Mouse (Mus musculus) midbrain, embryonic 12.5 days (tissue): ENCODE measurements around the gene Agxt. TPM values are rescaled to one million over a fixed set of nuclear protein-coding genes. Genes with fewer than 3 reads are reported as not detected.

Experiments
- ATAC-seq: fragments of 200-750 bp; cut with Nextera tagmentation; 2 replicates; pipeline ENCODE4 v1.8.0; 2017; ENCODE audit warnings: low read depth, moderate TSS enrichment, moderate library complexity; ENCODE audit not compliant: low FRiP score
- H3K27ac ChIP-seq: fragments of 300-500 bp; sonication (generic); replicated peaks from 2 replicates; pipeline ENCODE4 v1.5.1; 2016; ENCODE audit warnings: mild to moderate bottlenecking
- H3K27me3 ChIP-seq: fragments of 300-500 bp; sonication (generic); 2 replicates; pipeline ENCODE4 v1.6.1; 2016; ENCODE audit warnings: mild to moderate bottlenecking
- H3K36me3 ChIP-seq: fragments of 300-500 bp; sonication (generic); 2 replicates; pipeline ENCODE4 v1.6.1; 2016
- H3K4me1 ChIP-seq: fragments of 300-500 bp; sonication (generic); 2 replicates; pipeline ENCODE4 v1.6.1; 2016
- H3K4me2 ChIP-seq: fragments of 300-500 bp; sonication (generic); replicated peaks from 2 replicates; pipeline ENCODE4 v1.6.1; 2016; ENCODE audit warnings: mild to moderate bottlenecking, moderate library complexity
- H3K4me3 ChIP-seq: fragments of 300-500 bp; sonication (generic); 2 replicates; pipeline ENCODE4 v1.5.1; 2016; ENCODE audit warnings: mild to moderate bottlenecking
- H3K9ac ChIP-seq: fragments of 300-500 bp; sonication (generic); replicated peaks from 2 replicates; pipeline ENCODE4 v1.6.1; 2016; ENCODE audit warnings: mild to moderate bottlenecking, moderate library complexity
- H3K9me3 ChIP-seq: fragments of 300-500 bp; sonication (generic); 2 replicates; pipeline ENCODE4 v1.6.1; 2016; ENCODE audit warnings: mild to moderate bottlenecking
- WGBS: fragments of 180-500 bp; shearing (Covaris S2); methylation state at CpG from one replicate; pipeline ENCODE4 v1.1.7; 2016; 5-methylcytosine and 5-hydroxymethylcytosine counted together
- polyA plus RNA-seq: library from polyadenylated mRNA; unstranded; fragments of >200 nt; fragmentation: Nextera tagmentation; extraction: Ambion mirVana; gene quantifications from 2 replicates; pipeline ENCODE4 v1.2.1, GENCODE M21; 2016

The Agxt gene
- polyA plus RNA-seq, 1 experiment from 2014 or later = not detected

DNA sequence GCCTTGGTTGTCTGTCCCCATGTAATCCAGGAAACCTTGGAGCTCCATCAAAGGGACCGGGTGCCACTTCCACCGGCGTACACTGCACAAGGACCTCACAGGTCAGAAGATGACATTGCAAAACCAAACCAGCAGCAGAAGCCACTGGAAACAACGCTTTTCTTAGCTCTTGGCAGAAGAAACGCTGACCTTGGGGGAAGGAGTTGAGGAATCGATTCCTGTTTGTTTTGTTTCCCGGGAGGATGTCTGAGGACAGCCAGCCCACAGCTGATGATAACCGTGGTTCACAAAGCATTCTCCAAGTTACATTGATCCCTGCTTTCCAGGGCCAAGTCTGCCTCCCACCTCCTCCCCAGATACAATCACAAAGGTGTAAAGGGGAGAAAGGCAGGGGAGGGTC is 11.0 kb upstream of the Agxt start:
- Histone ChIP-seq H3K27ac (no peak overlapping the region), H3K4me1 (no peaks in the 10 kb centered on the region), H3K4me3 (no peak overlapping the region), H3K36me3 (no peaks in the 10 kb centered on the region), H3K9ac (no peak overlapping the region), H3K27me3 (no peaks in the 10 kb centered on the region), H3K4me2 (no peak overlapping the region), H3K9me3 (no peaks in the 10 kb centered on the region)
- no peak for ATAC-seq
- 74% methylated on average over 8 of the region's 8 CpGs for WGBS

GRCm38 (mm10) chr1:93125256-93125655 is 9.8 kb upstream of the Agxt start:
- Histone ChIP-seq H3K9ac (no peak overlapping the region), H3K4me2 (no peak overlapping the region), H3K27ac (no peak overlapping the region), H3K4me1 (no peaks in the 10 kb centered on the region), H3K9me3 (no peaks in the 10 kb centered on the region), H3K27me3 (no peaks in the 10 kb centered on the region), H3K4me3 (no peak overlapping the region), H3K36me3 (no peaks in the 10 kb centered on the region)
- 76% methylated on average over 5 of the region's 5 CpGs for WGBS
- ATAC-seq = no peak

DNA sequence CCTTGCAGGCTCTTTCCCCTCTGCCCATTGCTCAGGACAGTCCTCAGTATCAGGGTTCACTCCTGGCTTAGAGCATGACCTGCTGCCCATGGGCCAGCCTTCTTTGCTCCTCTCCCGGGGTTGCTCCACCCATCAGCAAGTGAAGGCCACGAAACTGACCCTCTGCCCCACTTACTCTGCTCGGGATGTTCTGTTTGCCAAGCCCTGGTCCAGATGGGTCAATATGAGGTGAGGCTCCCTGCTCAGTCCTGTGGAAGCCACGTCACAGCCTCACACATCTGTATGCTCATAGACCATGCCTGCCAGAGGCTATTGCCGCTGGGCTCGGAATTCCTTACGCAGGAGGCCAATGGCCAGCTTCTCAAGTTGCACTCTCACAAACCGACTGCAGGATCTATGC is 6.8 kb upstream of the Agxt start:
- no peaks in the 10 kb centered on the region for H3K36me3 ChIP-seq
- H3K27me3 ChIP-seq = no peaks in the 10 kb centered on the region; the same call in 1 of the 2 replicates
- no peak for ATAC-seq
- no peaks in the 10 kb centered on the region for H3K9me3 ChIP-seq
- H3K9ac ChIP-seq = no peak overlapping the region
- H3K4me1 ChIP-seq = no peaks in the 10 kb centered on the region
- no peak overlapping the region for H3K27ac ChIP-seq
- H3K4me2 ChIP-seq = no peak overlapping the region
- WGBS = 80% methylated on average over 8 of the region's 8 CpGs
- no peak overlapping the region for H3K4me3 ChIP-seq

DNA sequence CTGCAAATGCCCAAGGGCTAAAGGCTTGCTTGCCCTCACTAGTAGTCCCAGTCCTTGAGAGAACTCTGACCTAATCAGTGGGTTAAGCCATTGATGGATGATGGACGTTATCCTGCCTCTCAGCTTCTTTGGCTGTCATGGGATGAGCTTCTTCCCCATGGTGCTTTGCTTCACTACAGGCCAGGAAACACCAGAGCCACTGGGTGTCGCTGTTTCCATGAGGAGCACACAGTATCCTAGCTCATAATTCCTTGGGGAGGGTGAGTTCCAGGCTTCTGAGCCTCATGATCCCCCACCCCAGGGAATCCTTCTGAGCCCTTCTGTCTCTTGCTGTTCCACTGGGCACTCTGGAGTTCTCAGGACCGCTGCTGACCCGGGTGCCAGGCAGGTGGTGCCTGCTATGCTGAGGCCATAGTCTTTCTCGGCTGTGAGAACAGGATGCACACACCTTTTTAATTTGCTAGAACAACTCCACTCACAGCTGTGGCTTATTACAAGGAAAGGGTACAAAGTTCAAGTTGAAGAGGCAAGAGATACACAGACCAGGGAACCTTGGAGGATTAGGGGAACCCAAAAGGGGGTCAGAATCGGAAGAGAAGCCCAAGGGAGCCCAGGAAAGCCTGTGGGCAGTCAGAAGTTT is 6.2 kb upstream of the Agxt start:
- Histone ChIP-seq H3K9ac (no peak overlapping the region), H3K9me3 (no peaks in the 10 kb centered on the region), H3K4me2 (no peak overlapping the region), H3K36me3 (no peaks in the 10 kb centered on the region), H3K4me1 (no peaks in the 10 kb centered on the region), H3K27me3 (no peaks in the 10 kb centered on the region; the same call in 1 of the 2 replicates), H3K4me3 (no peak overlapping the region), H3K27ac (no peak overlapping the region)
- ATAC-seq = no peak
- WGBS = 25% methylated on average over 6 of the region's 6 CpGs

- 71% methylated on average over 10 of the region's 10 CpGs for WGBS
- no peaks in the 10 kb centered on the region for H3K36me3 ChIP-seq
- H3K4me3 ChIP-seq = no peak overlapping the region
- no peak overlapping the region for H3K4me2 ChIP-seq
- H3K9ac ChIP-seq = no peak overlapping the region
- H3K9me3 ChIP-seq = no peaks in the 10 kb centered on the region
- H3K27ac ChIP-seq = no peak overlapping the region
- H3K4me1 ChIP-seq = no peaks in the 10 kb centered on the region
- no peak for ATAC-seq
- H3K27me3 ChIP-seq = no peaks in the 10 kb centered on the region; the same call in 1 of the 2 replicates
Observed at GRCm38 (mm10) chr1:93130242-93130983, 4.6 kb upstream of the Agxt start.

DNA sequence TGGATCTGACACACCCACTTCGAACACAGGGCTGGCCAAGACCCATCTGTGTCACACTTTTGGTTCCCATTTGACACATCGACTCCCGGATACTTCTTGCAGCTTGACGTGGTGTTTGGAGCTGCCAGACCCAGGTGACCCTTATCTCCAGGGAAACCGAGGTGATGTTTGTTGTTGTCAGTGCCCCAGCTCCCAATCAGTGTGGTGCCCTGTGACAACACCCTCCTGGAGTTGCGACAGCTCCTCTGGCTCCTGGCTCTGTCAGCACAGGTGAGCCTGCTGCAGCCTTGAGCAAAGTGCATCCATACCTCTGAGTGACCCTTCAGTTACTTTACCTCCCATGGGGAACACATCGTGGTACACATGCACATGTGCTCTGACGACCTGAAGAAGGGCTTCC is 2.4 kb upstream of the Agxt start:
- H3K36me3 ChIP-seq = no peaks in the 10 kb centered on the region
- no peak overlapping the region for H3K27ac ChIP-seq
- no peaks in the 10 kb centered on the region; the same call in 1 of the 2 replicates for H3K27me3 ChIP-seq
- ATAC-seq = no peak
- no peaks in the 10 kb centered on the region for H3K9me3 ChIP-seq
- no peak overlapping the region for H3K4me3 ChIP-seq
- H3K4me2 ChIP-seq = no peak overlapping the region
- WGBS = 74% methylated on average over 8 of the region's 8 CpGs
- no peak overlapping the region for H3K9ac ChIP-seq
- no peaks in the 10 kb centered on the region for H3K4me1 ChIP-seq

DNA sequence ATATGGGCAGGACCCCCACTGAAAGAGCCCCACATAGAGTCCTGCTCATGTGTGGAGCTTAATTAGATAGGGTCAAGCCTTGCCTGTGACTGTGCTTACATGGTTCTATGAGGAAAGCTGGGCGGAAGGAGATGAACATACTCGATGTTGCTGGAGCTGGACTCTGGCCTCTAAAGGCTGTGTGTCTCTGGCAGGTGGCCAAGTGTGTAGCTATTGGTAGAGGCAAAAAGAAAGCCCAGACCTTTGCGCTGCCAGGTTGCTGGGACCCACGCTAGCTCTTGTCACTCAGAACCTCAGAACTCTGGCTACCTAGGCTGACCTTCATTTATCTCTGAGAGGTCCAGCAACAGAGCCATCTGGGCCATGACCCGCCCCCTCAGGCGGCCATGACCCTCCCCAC is 3.5 kb downstream of the Agxt start:
- no peak overlapping the region for H3K9ac ChIP-seq
- WGBS = 83% methylated on average over 6 of the region's 6 CpGs
- H3K4me1 ChIP-seq = no peaks in the 10 kb centered on the region
- H3K36me3 ChIP-seq = no peaks in the 10 kb centered on the region
- ATAC-seq = no peak
- H3K9me3 ChIP-seq = no peaks in the 10 kb centered on the region
- H3K27me3 ChIP-seq = no peaks in the 10 kb centered on the region
- no peak overlapping the region for H3K4me2 ChIP-seq
- no peak overlapping the region for H3K27ac ChIP-seq
- no peak overlapping the region for H3K4me3 ChIP-seq

DNA sequence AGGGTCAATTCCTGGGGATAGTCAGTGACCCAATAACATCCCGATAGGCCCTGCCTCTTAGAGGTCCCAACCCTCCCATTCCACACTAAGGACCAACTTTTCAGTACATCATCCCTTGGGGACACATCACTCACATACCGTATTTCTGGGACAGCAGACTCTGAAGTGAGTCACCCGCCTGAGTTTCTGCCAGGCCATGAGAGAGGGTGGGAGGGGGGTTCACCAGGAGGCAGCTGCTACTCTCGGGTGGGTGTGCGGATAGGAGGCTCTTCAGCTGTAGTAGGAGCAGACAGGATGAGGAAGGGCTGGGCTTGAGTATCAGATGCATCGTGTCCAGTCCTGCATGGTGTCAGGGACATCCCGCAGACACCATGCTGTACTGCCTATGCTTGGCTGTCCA is 4.7 kb downstream of the Agxt start:
- Histone ChIP-seq H3K9me3 (no peaks in the 10 kb centered on the region), H3K27ac (no peak overlapping the region), H3K9ac (no peak overlapping the region), H3K27me3 (no peaks in the 10 kb centered on the region), H3K4me2 (no peak overlapping the region), H3K4me1 (no peaks in the 10 kb centered on the region), H3K36me3 (no peaks in the 10 kb centered on the region), H3K4me3 (no peak overlapping the region)
- ATAC-seq = no peak
- WGBS = 82% methylated on average over 7 of the region's 7 CpGs

- Histone ChIP-seq H3K9ac (no peak overlapping the region), H3K27ac (no peak overlapping the region), H3K9me3 (no peaks in the 10 kb centered on the region), H3K4me2 (no peak overlapping the region), H3K36me3 (no peaks in the 10 kb centered on the region), H3K4me3 (no peak overlapping the region), H3K27me3 (no peaks in the 10 kb centered on the region), H3K4me1 (no peaks in the 10 kb centered on the region)
- no peak for ATAC-seq
- 93% methylated on average over 1 of the region's 1 CpGs for WGBS
Observed at GRCm38 (mm10) chr1:93142871-93143270, 7.8 kb downstream of the Agxt start.

- ATAC-seq = no peak
- H3K27me3 ChIP-seq = no peaks in the 10 kb centered on the region
- no peaks in the 10 kb centered on the region for H3K4me1 ChIP-seq
- H3K27ac ChIP-seq = no peak overlapping the region
- H3K4me3 ChIP-seq = no peak overlapping the region
- H3K36me3 ChIP-seq = no peaks in the 10 kb centered on the region
- H3K9me3 ChIP-seq = no peaks in the 10 kb centered on the region
- 75% methylated on average over 9 of the region's 9 CpGs for WGBS
- no peak overlapping the region for H3K9ac ChIP-seq
- H3K4me2 ChIP-seq = no peak overlapping the region
Observed at GRCm38 (mm10) chr1:93144176-93144575, 9.1 kb downstream of the Agxt start.

DNA sequence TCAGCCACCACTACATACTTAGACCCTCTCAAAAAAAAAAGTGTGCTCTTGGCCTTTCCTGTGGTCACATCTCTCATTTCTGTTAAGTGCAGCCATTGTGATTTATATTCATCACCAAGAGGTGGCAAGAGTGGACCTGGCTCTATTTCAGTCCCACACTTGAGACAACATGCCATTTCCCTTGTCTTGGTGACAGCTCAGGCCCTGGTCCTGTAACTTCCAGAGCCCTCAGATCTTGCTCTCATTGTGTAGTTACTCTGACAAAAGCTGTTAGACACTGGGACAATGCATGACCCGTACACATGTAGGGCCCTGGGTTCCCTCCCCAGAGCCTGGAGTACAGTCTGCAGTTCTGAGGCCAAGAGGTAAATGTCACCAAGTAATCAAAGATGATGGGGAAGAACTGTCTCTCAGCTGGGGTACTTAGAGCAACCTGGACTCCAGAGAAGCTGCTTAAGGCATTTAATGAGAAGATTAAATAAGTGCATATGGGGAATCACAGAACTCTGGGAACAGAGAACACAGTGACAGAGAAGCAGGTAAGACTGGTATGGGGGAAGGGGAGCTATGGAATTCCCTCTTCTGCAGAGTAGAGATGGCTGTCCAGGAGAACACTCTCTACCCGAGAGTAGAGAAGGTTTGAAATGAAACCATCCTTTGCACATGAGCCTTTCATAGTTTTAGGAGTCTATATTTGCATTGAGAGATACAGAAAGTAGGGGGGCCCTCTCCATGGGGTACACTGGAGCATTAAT is 16.0 kb downstream of the Agxt start:
- H3K4me2 ChIP-seq = no peak overlapping the region
- H3K9me3 ChIP-seq = no peaks in the 10 kb centered on the region
- no peak overlapping the region for H3K4me3 ChIP-seq
- no peak overlapping the region for H3K9ac ChIP-seq
- WGBS = 68% methylated on average over 2 of the region's 2 CpGs
- H3K36me3 ChIP-seq = no peaks in the 10 kb centered on the region
- no peaks in the 10 kb centered on the region for H3K27me3 ChIP-seq
- H3K4me1 ChIP-seq = no peaks in the 10 kb centered on the region
- no peak overlapping the region for H3K27ac ChIP-seq
- no peak for ATAC-seq

DNA sequence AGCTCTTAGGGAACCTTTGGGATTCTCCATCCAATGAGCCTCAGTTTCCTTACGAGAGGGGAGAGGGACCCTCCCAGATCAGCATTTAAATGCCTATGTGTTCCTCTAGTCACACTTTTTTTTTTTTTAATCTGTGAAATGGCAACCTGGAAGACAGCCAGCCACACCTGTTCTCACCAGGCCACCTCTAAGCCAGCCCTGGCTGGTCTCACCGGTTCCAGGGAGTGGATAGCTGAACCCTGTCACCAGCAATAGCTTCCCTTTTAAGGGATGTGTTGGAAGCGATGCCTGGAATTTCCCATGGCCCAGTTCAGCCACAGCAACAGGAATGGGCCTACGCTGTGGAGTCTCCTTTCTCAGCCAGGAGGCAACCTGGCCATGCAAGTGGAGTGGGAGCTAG is 22.5 kb downstream of the Agxt start:
- no peak overlapping the region for H3K27ac ChIP-seq
- no peak overlapping the region for H3K4me3 ChIP-seq
- H3K4me2 ChIP-seq = no peak overlapping the region
- H3K9me3 ChIP-seq = no peaks in the 10 kb centered on the region
- 76% methylated on average over 4 of the region's 4 CpGs for WGBS
- ATAC-seq = no peak
- no peaks in the 10 kb centered on the region for H3K36me3 ChIP-seq
- no peaks in the 10 kb centered on the region for H3K27me3 ChIP-seq
- H3K4me1 ChIP-seq = no peaks in the 10 kb centered on the region
- no peak overlapping the region for H3K9ac ChIP-seq
